Mouse (Mus musculus) forebrain, postnatal 0 days (tissue): ENCODE results near the gene Nrl. TPM values are rescaled to one million over a fixed set of nuclear protein-coding genes. Genes with fewer than 3 reads are reported as not detected.
A peak's percentile ranks its signal among the peaks of the same experiment; 100 is the strongest.

Source experiments
- ATAC-seq: fragments of 200-750 bp; cut with Nextera tagmentation; 2 replicates; pipeline ENCODE4 v1.8.0; 2017; ENCODE audit warnings: mild to moderate bottlenecking, moderate library complexity
- DNase-seq: peaks from one replicate; pipeline ENCODE4 v3.0.0-alpha.2; 2015
- H3K27ac ChIP-seq: fragments of 300-500 bp; sonication (generic); 2 replicates; pipeline ENCODE4 v1.5.1; 2014; ENCODE audit warnings: low read depth, mild to moderate bottlenecking, antibody characterized with exemption, low read length, moderate library complexity, mixed read lengths
- H3K27me3 ChIP-seq: fragments of 300-500 bp; sonication (generic); 2 replicates; pipeline ENCODE4 v1.6.1; 2014; ENCODE audit warnings: mild to moderate bottlenecking, low read length, mixed read lengths; ENCODE audit not compliant: insufficient read depth
- H3K36me3 ChIP-seq: fragments of 300-500 bp; sonication (generic); 2 replicates; pipeline ENCODE4 v1.6.1; 2014; ENCODE audit warnings: mild to moderate bottlenecking, moderate library complexity; ENCODE audit not compliant: insufficient read depth
- H3K4me1 ChIP-seq: fragments of 300-500 bp; sonication (generic); 2 replicates; pipeline ENCODE4 v1.6.1; 2014; ENCODE audit warnings: antibody characterized with exemption; ENCODE audit not compliant: insufficient read depth
- H3K4me2 ChIP-seq: fragments of 300-500 bp; sonication (generic); 2 replicates; pipeline ENCODE4 v1.6.1; 2014; ENCODE audit warnings: low read depth, mild to moderate bottlenecking, moderate library complexity
- H3K4me3 ChIP-seq: fragments of 300-500 bp; sonication (generic); 2 replicates; pipeline ENCODE4 v1.5.1; 2014; ENCODE audit warnings: low read depth, low read length, mixed read lengths
- H3K9ac ChIP-seq: fragments of 300-500 bp; sonication (generic); 2 replicates; pipeline ENCODE4 v1.6.1; 2014; ENCODE audit warnings: mild to moderate bottlenecking
- H3K9me3 ChIP-seq: fragments of 300-500 bp; sonication (generic); 2 replicates; pipeline ENCODE4 v1.6.1; 2016; ENCODE audit warnings: low read length
- CTCF ChIP-seq: sonication (generic); IDR thresholded peaks from 2 replicates; pipeline ENCODE4 v1.5.1; 2016; ENCODE audit warnings: antibody characterized with exemption, control low read depth, low read depth
- WGBS: fragments of 180-500 bp; shearing (Covaris S2); extraction: QIAGEN DNeasy Blood & Tissue Kit; methylation state at CpG from one replicate; pipeline ENCODE4 v1.1.7; 2014; 5-methylcytosine and 5-hydroxymethylcytosine counted together
- polyA plus RNA-seq: library from polyadenylated mRNA; unstranded; fragments of >200 nt; fragmentation: Nextera tagmentation; extraction: Ambion mirVana; gene quantifications from 2 replicates; pipeline ENCODE4 v1.2.1, GENCODE M21; 2015
- total RNA-seq: library from RNA; depleted of rRNA; stranded (reverse); fragments of >200 nt; gene quantifications from 2 replicates; pipeline ENCODE4 v1.2.3, GENCODE M21; 2014

The Nrl gene
- total and polyA plus RNA-seq, 2 experiments from 2014 or later: 0.21 to 2.0 TPM

DNA sequence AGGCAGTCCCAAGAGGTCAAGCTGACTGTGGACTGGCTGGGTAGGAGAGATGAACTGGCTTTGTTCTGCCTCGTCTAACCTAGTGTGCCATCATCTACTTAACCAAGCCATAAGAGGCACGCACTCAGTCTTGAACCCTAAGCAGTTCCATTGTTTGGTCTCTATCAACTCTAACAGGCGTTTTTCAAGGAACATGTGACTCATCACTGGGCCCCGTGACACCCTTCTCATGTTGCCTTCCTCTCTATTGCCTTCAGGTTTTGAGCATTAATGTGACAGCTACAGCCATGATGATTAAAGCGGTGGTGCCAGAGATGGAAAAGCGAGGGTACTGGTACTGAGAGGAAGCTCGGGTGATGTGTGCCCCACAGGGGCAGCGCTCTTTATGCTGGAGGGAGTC, 37.9 kb downstream of the Nrl start:
- no peak overlapping the region for H3K4me2 ChIP-seq
- DNase-seq (no peak), ATAC-seq (no peak)
- no peaks in the 10 kb centered on the region for H3K36me3 ChIP-seq
- H3K27ac ChIP-seq: no peak overlapping the region
- 90% methylated on average over 8 of the region's 8 CpGs for WGBS
- no peak overlapping the region for H3K4me3 ChIP-seq
- H3K9me3 ChIP-seq: no peaks in the 10 kb centered on the region
- H3K9ac ChIP-seq: no peak overlapping the region
- no peaks in the 10 kb centered on the region for H3K27me3 ChIP-seq
- TF ChIP-seq CTCF: no peak
- H3K4me1 ChIP-seq: 0 out of 2 replicates have a peak, but pooled peaks cover 4% of the 10 kb centered on the region

DNA sequence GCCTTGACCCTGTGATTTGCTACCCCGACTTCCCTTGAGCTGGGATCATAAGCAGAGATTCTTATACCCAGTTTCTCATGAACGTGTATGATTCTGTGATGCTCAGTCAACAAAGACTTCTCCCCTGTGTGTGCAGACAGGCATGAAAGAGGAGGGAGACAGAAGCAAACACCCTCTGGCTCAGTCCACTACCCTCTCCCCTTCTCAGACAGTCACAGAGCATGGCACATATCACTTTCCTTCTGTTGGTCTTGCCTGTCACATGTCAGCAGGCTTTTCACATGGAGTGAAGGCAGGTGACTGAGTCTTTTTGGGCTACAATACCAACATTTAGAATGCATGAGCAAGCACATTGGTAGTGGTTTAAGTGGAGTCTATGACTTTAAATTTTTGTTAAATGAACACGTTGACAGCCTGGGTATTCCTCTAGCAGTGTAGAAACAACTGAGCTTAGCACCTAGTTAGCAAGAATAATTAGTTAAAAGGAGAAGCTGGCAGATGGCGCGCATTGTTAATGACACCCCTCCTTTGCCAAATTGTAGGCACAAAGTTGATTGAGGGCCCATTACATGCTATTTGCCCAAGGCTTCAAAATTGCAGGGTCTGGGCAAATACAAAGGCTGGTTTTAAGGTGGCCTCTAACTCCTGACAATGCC, 40.2 kb downstream of the Nrl start:
- H3K27ac ChIP-seq: peak overlapping the region; percentile 57
- no peak for TF ChIP-seq CTCF
- peak; percentile 77 for ATAC-seq

DNA sequence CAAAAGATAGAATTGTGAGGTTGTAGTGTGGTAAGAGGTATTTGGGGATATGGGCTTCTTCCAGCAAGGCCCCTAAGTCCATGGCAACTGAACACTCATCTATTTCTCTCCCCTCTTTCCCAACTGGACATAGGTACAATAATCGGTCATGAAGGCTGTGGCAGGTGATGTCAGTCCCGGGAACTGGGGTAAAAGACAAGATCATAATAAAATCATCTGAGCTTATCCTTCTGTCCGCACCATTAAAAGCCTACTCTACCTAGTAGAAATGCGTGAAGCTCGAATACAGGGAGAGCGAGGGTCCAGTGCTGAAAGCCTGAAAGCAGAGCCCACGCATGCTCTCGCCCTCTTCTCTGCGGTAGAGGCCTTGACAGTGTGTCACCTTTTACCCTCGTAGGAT, 45.2 kb downstream of the Nrl start:
- ATAC-seq (no peak), DNase-seq (no peak)
- TF ChIP-seq CTCF: no peak
- no peak overlapping the region for H3K27ac ChIP-seq
- no peaks in the 10 kb centered on the region for H3K9me3 ChIP-seq
- no peaks in the 10 kb centered on the region for H3K27me3 ChIP-seq
- no peak overlapping the region for H3K9ac ChIP-seq
- WGBS: 93% methylated on average over 10 of the region's 10 CpGs
- no peaks in the 10 kb centered on the region for H3K36me3 ChIP-seq
- no peak overlapping the region for H3K4me3 ChIP-seq
- no peak overlapping the region for H3K4me2 ChIP-seq
- H3K4me1 ChIP-seq: 0 out of 2 replicates have a peak, but pooled peaks cover 6% of the 10 kb centered on the region

More for the DNA sequence above, 40.2 kb downstream of the Nrl start:
- H3K36me3 ChIP-seq: no peaks in the 10 kb centered on the region
- no peak overlapping the region for H3K4me3 ChIP-seq
- H3K9me3 ChIP-seq: no peaks in the 10 kb centered on the region
- no peak overlapping the region for H3K4me2 ChIP-seq
- H3K9ac ChIP-seq: no peak overlapping the region
- 27% methylated on average over 5 of the region's 5 CpGs for WGBS
- 0 out of 2 replicates have a peak, but pooled peaks cover 4% of the 10 kb centered on the region for H3K4me1 ChIP-seq
- DNase-seq: peak; percentile 75
- no peaks in the 10 kb centered on the region for H3K27me3 ChIP-seq

DNA sequence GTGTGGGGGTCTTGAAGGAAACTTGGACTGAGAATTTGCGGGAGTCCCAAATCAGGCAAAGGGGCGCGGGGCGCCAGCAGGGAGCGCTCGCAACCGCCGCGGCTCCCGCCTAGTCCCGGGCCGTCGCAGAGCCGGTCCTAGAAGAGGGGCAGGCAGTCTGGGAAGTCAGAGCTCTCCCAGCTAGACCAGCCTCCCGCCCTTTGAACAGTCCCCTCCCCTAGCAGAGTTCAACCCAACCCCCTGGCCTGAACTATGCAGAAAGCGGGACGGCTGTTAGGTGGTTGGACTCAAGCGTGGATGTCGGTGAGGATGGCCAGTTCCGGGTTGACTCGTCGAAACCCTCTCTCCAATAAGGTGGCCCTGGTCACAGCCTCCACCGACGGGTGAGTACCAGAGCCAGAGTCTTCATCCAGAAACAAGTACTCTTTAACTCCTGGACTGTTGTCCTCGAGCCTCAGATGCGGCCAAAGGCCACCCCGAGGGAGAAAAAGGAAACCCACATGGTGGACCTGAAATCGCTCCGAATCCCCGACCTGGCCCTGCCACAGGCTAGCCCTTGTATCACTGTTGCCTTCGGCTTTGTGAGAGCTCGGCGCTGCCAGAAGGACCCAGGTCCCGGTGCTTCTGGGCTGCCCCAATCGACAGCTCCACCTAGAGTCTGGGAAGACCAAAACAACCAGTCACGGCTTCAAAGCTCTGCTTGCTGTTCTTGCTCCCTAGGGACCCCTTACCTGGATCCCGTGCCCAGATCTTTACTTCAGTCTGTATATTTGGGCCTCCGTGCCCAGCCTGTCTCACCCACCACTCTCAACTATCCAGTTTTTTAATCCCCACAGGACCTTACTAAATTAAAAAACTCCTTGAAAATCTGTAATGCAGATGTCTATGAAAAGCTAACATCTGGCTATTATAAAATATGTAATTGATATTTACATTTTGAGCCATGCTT, 45.9 kb downstream of the Nrl start, which contains the start of gene Dhrs4:
Dhrs4 (plus strand) TSS at position 108 of the 949 bp plus-strand sequence.
- 2% methylated on average over 38 of the region's 38 CpGs for WGBS
- DNase-seq (peak; percentile 85), ATAC-seq (peak; percentile 94)
- TF ChIP-seq CTCF: peak; percentile 74
- no peaks in the 10 kb centered on the region for H3K27me3 ChIP-seq
- peak within 1 kb of the TSS; percentile 54 for H3K4me3 ChIP-seq
- H3K27ac ChIP-seq: peak within 1 kb of the TSS; percentile 37; the same call in 1 of the 2 replicates
- no peaks in the 10 kb centered on the region for H3K9me3 ChIP-seq
- no peaks in the 10 kb centered on the region for H3K36me3 ChIP-seq
- H3K4me2 ChIP-seq: peak within 1 kb of the TSS; percentile 56
- peak within 1 kb of the TSS; percentile 69 for H3K9ac ChIP-seq
- 0 out of 2 replicates have a peak, but pooled peaks cover 4% of the 10 kb centered on the region for H3K4me1 ChIP-seq

DNA sequence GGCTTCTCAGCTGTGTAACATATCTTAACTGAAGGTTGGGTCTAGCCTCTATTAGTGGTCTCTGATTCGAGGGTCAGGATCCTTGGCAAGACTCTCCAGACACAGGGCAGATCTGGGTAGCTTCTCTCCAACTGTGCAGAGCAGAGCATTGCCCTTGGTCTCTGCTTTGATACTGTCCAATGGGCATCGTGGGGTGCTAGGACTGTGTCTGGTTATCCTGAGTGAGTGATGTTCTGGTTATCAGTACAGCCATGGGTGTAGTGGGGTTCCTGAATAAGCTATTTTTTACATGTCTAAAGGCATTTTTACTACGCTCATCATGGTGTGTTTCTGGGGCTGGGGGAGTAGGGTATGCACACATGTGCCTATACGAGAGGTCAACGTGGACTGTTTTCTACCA, 47.0 kb downstream of the Nrl start:
- Histone ChIP-seq H3K36me3 (no peaks in the 10 kb centered on the region), H3K27me3 (no peaks in the 10 kb centered on the region), H3K27ac (no peak overlapping the region), H3K4me1 (0 out of 2 replicates have a peak, but pooled peaks cover 4% of the 10 kb centered on the region), H3K4me2 (no peak overlapping the region), H3K9me3 (no peaks in the 10 kb centered on the region), H3K9ac (no peak overlapping the region), H3K4me3 (no peak overlapping the region)
- no peak for DNase-seq
- ATAC-seq: no peak
- 93% methylated on average over 5 of the region's 5 CpGs for WGBS
- no peak for TF ChIP-seq CTCF

DNA sequence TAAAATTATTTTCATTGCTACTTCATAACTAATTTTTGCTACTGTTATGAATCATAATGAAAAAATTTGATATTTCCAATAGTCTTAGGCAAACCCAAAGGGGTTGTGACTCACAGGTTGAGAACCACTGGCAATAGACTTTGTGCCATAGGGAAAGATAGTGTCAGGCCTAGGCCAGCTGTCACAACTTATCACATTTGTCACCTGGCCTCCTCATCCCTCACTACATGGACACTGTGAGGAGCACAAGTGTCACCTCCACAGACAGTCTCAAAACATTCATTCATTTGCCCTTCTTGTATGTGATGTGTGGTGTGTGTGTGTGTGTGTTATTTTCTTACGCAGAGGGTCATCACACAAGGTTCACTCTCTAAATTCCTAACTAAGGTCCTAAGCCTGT, 47.4 kb downstream of the Nrl start:
- no peak for TF ChIP-seq CTCF
- Histone ChIP-seq H3K9ac (no peak overlapping the region), H3K4me1 (0 out of 2 replicates have a peak, but pooled peaks cover 4% of the 10 kb centered on the region), H3K4me3 (no peak overlapping the region), H3K36me3 (no peaks in the 10 kb centered on the region), H3K27me3 (no peaks in the 10 kb centered on the region), H3K9me3 (no peaks in the 10 kb centered on the region), H3K4me2 (no peak overlapping the region), H3K27ac (no peak overlapping the region)
- WGBS: 86% methylated on average over 1 of the region's 1 CpGs
- DNase-seq (no peak), ATAC-seq (no peak)
